Mouse (Mus musculus): Measurements from ENCODE around the gene Atxn2l.
"Not testable (repeated sequence)": the region's sequence is repeated elsewhere in the genome, so short reads cannot be mapped to it uniquely, and the experiment has no call there.

The Atxn2l gene

DNA sequence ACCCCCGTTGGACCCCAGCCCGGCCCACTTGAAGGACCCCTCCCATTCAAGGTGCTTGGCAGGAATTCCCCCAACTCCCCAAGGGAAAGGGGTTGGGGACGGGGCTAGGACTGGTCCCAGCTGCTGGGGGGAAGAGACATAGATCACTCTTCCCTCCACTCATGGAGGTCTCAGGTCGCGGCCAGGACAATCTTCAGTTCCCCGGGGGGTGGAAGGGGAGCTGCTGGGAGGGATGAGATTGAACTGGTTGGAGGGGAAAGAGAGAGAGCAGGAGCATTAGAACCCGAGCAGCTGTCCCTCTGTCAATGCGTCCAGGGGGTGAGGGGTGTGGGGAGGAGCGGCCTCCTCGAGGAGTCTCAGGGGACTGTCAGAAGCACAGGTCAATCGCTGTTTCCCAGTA is 11.3 kb downstream of the Atxn2l start:
- DNase-seq (ENCODE audit: inconsistent age in 2 of 2, low spot score in 1 of 2) = no peak

DNA sequence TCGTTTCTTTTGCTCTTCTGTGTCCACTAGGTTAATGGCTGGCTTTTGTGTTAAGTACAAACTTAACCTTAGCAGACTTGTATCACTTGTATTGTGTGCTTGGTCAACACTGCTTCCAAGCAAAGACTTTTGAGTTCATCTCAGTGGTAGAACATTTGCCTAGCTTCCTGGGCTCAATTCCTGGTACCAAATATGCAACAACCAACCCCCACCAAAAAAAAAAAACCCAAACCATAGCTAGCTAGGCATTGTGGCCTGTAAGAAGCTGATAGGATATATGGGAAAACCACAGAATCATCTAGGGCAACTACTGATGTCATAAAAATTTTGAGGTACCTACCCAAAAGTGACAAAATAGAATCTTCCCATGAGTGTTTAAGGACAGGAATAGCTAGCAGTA is 12.2 kb downstream of the Atxn2l start:
- no peak for DNase-seq (ENCODE audit: inconsistent age in 2 of 2, low spot score in 1 of 2)

DNA sequence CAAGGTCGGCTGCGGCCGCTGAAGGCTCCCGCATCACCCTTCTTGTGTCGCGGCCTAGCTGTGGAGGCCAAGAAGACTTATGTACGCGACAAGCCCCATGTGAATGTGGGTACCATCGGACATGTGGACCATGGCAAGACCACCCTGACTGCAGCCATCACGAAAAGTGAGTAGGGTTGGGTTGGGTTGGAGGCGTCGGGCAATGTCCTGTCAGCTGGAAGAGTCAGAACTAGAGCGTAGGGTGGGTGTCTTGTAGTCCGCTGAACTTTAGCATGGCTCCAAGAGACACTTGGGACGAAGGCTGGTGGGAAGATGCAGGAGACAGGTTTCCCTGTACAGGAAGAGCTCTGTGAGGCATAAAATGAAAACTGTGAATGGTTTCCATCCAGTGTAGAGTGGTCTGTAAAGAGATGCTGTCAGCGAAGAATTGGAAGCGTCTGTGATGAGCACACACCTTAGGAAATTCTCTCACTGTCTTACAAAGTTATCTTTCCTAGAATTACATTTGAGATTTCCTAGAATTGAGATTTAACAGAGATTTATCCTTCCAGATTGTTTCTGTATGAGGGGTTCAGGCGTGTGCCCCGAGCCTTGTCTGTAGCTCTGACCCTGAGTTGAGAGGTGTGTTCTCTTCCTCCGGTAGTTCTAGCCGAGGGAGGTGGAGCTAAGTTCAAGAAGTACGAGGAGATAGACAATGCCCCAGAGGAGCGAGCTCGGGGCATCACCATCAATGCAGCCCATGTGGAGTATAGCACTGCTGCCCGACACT is 15.4 kb downstream of the Atxn2l start:
- not testable (repeated sequence) for DNase-seq (ENCODE audit: inconsistent age in 2 of 2, low spot score in 1 of 2)

DNA sequence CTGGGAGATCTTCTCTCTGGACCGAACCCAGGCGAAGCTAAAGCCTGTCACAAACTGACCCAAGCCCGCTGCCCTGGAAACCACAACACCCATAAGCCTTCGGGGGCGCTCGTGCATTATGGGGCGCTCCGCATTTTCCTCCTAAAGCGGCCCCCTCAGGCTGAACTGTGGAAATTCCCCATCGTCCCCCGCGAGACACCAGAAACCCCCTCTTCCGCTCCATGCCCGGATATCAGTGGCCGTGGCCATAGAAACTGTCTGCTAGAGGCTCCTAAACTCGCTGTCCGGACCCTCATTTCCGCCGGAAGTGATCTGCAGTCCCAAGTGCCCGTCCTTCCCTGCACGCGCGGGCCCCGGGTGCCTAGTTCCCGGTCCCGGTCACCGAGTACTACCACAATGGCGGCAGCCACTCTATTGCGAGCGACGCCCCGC is 16.2 kb downstream of the Atxn2l start, which contains the start of gene Tufm:
Tufm (plus strand) TSS at position 310 of the 432 bp plus-strand sequence.
- DNase-seq (ENCODE audit: inconsistent age in 2 of 2, low spot score in 1 of 2) = peak; percentile 97 to 98

DNA sequence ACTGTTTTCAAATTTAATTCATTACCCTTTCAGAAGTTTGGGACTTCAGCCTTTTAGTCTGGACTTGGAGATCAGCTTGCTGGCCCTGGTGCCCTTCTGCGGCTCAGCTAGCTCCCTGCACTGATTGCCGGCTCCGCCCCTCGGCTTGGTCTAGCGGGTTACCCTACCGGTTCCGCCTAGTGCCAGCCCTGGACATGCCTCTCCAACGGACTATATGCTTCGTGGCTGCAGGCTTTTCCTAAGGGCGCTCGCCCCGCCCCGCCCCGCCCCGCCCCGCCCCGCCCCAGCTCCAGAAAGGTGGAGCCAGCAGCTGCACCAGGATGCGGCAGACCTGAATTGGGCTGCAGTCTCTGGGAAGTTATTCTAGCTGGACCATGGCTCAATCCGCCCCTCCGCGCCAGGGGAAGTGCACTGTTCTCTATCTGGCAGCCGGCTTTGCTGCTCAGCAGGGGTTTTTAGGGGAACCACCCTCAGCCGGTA is 20.8 kb downstream of the Atxn2l start:
- peak; percentile 95 to 96 for DNase-seq (ENCODE audit: inconsistent age in 2 of 2, low spot score in 1 of 2)

DNA sequence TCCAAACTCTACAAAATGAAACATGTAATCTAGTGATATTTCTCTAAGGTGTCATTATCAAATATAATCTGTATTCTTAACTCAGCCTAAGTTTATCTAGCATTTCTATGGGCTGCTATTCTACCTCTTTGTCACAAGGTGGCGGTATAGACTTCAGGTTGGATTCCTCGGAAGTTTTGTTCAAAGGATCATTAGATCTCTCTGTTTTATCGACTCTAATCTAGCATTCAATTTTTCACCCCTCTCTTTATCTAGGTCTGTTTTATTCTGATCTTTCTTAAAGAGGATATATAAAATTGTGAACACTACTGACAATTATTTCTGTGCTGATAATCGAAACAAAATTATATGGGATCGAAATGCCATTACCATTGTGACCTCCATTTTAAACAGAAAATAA is 21.5 kb downstream of the Atxn2l start:
- DNase-seq (ENCODE audit: inconsistent age in 2 of 2, low spot score in 1 of 2) = no peak

DNA sequence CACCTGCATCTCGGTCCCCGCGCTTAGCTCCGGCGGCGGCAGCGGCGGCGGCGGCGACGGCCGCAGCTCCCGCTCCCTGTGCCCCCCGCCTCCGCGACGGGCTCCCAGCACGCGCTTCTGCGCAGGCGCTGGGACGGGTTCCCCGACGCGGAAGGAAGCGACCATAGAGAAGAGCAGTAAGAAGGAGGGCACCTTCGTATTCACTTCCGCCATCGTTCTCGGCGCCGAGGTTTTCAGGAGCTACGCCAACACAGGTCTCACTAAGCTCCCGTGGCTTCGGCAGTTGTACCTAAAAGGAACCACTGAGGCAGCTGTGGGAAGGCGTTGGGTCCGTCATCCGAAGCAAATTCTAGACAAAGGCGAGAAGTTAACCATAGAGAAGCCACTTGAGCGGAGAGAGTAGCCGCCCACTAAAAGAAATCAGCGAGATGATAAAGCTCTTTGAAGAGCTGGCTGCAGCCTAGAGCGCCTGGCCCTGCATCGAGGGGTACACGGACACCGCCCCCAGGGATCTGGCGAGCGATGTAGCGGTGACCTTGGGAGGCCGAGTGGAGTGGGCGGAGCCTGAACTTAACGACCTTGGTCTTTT is 28.1 kb downstream of the Atxn2l start, which contains the start of gene Sh2b1:
Sh2b1 (minus strand) TSS at position 432 of the 589 bp plus-strand sequence.
- DNase-seq (ENCODE audit: inconsistent age in 2 of 2, low spot score in 1 of 2) = peak; percentile 93 to 97

DNA sequence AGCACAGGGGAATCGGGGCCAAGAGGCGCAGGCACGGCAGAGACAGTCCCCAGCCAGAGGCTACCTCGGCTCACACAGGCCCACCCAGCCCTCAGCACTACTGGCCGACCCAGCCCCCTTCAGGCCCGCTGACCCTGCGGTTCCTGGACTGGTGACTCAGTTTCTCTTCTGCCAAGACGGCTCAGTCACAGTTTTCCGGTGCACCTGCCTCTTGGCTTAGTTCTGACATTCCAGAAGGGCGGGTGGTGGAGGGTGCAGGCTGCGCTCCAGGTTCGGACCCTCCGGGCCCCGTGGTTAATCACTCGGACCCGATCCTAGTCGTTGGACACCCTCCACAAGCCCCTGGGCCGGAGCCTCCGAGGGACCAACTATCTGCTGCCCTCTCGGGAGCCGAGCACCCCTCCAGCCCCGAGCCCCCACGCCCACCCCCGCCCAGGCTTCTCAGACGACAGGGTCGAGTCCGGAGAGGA is 28.7 kb downstream of the Atxn2l start:
- peak; percentile 62 to 80 for DNase-seq (ENCODE audit: inconsistent age in 2 of 2, low spot score in 1 of 2)

DNA sequence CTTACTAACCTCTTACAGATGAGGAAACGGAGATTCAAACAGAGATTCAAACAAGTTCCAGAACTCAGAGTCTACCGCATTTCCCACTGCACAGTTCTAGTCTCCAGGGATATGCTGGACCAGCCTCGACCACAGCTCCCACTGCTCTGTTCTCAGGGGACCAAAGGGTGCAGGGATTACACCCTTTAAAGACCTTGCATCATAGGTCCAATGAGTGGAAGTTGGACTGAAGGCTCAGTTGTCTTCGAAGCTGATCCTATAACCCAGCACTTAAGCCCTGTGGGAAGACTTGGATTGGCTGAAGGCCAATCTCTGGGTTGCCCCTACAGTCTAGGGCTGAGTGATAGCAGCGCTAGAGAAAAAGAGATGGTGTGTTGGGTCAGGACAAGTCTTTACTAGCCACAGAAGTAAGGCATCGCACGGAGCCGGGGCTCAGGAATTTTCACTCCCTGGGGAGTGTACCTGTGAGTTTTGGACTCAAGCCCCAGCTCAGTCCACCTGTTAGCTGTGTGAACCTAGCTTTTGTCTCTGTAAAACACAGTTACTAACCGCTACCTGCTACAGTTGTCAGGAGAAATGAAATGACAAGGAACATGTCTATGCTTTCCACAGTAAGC is 29.7 kb downstream of the Atxn2l start:
- DNase-seq (ENCODE audit: inconsistent age in 2 of 2, low spot score in 1 of 2) = no peak

DNA sequence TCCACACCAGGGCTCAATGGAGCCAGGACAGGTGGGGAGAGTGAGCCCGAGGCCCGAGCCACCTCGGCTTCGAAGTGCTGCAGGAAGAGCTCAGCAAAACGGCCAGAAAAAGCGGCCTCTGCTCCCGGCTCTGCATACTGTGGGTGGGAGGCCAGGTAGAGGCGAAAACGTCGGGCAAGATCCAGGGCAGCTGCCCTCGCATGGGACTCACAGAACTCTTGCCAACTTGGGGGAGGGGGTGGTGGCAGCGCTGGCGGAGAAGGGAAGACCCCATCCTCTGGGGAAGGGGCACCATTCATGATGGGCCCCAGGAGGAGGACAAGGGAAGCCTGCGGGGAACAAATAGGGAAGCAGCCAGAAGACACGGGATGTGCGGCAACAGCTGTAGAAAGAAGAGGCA is 30.5 kb downstream of the Atxn2l start:
- DNase-seq (ENCODE audit: inconsistent age in 2 of 2, low spot score in 1 of 2) = no peak

DNA sequence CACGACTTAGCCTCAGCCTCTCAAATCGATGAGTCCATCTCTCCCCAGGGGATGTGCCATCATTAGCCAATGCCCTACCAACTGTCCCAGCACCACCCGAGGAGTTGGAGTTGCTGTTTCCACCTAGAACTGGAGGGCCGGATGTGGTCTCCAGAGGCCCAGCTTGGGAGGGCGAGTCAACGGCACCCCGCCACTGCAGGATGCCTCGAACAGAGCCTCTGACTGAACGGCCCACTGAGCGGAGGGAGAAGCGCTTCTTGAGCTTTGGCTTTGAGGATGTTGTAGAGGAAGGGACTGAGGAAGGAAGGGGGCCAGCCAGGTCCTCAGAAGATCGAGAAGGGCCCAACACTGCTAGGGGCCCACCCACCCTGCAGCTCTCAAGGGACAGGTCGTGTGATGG is 30.9 kb downstream of the Atxn2l start:
- DNase-seq (ENCODE audit: inconsistent age in 2 of 2, low spot score in 1 of 2) = no peak

DNA sequence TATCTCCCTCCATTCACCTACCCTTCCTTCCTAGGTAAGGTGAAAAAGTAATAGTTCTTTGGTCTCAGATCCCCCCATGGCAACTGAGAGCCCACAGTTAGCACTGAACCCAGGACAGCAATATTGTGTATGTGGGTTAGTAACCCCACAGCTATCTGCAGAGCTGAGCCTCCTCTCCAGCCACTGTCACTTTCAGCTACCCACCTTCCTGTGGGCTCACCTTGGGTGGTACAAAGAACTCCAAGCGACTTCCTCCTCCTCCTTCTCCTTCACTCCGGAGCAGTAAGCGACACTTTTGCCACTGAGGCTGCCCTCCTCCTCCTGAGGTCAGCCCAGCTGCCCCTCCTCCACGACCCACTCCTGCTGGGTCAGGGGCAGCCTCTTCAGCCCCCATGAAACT is 31.4 kb downstream of the Atxn2l start:
- DNase-seq (ENCODE audit: inconsistent age in 2 of 2, low spot score in 1 of 2) = no peak

DNA sequence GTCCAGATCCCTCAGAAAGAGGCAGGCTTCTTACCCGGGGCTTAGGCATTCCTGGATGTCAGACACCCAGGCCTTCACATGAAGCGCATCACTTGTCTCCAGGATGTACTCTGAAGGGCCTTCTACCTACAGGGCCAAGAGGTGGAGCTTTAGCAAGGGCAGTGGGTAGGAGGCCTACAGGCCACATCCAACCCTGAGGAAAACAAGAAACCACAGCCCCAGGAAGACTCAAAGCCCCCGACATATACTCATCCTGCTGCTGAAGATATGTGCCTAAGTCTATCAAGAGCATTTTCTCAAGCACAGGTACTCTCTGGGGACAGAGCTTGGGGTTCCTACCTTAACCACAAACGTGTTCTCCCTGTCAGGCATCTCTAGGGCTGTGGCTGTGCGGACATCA is 31.9 kb downstream of the Atxn2l start:
- no peak for DNase-seq (ENCODE audit: inconsistent age in 2 of 2, low spot score in 1 of 2)

DNA sequence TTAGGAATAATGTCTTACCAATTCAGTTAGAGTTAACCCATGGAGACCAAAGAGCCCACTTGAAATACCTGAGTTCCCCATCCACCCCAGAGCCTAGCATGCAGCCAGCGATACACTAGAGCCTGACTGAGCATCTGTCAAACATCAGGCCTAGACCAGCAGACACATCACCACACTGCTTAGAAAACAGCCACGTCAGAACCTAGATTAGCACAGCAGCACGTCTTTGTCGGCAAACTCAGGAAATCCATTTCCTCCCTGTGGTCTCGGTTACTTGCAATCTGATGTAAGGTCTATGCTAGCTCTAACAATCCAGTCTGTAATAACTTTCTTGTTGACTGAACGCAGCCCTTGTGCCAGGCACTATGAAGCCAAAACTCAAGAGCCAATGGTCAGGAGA is 33.2 kb downstream of the Atxn2l start:
- DNase-seq (ENCODE audit: inconsistent age in 2 of 2, low spot score in 1 of 2) = no peak

DNA sequence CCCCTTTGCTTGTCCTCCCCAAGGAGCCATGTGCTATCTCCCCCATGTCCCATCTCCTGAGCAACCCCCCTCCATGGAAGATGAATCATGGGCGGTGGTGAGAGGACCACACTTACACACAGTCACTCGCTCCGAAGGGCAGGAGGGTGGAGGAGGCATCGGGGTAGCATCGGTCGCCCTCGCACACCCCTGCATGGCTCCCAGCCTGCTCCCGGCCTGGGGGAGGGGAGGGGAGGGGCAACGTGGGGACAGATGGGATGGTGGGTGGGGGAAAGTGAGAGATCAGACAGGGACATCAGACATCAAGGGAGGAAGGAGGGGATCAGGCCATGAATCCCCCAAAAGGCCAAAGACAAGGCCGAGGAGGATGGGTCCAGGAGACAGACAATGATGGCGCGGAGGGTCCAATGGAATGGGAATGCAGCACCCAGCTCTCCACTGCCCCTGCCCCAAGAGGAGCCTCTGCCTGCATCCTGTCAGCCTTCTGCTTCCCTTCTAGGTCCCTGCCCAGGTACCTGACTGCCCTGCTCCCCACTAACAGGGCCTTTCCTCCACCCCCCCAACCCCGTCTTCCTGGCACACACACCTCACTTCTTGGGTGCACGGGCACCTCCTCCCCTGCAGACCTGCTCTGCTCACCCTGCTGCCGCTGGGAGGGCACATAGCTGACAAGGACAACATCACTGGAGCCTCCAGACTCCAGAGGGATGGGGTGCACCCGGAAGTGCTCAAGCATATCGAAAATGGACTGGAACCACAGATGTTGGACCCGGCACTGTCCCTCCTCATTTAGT is 35.2 kb downstream of the Atxn2l start:
- DNase-seq (ENCODE audit: inconsistent age in 2 of 2, low spot score in 1 of 2) = no peak

DNA sequence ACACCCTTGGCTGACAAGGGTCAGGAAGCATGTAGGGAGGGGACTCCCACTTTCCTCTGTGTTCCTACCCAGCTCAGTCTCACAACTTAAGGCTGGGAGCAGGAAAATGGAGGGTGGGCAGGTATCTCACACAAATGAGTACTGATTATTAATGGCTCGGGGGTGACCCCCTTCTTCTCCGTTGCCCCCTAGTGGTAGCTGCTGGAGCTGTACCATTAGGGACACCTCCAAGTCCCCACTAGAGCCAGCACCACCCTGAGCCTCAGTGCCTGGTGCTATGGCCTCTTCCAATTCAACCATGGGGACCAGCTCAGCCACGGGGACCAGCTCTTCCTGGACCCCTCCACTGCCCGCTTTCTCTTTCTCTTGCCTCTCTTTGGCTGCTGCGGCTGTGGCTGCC is 36.0 kb downstream of the Atxn2l start:
- peak; percentile 57 to 82 for DNase-seq (ENCODE audit: inconsistent age in 2 of 2, low spot score in 1 of 2)

DNA sequence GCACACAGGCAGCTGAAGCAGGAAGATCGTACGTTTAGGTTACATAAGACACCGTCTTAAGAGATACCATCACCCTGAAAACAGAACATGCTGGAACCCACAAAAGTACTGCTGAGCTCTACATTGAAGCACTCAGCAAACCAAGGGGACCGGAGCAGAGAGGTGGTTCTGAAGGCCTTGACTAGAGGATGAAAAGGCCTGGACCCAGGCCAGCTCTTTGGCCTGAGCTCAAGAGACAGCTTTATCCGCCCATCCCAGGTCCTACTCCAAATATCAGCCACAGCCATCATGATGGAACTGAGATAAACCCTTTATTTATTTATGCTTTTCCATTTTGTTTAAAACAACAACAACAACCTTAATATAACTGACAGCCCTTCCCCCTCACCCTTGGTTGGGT is 36.5 kb downstream of the Atxn2l start:
- peak; percentile 60 to 72 for DNase-seq (ENCODE audit: inconsistent age in 2 of 2, low spot score in 1 of 2)

DNA sequence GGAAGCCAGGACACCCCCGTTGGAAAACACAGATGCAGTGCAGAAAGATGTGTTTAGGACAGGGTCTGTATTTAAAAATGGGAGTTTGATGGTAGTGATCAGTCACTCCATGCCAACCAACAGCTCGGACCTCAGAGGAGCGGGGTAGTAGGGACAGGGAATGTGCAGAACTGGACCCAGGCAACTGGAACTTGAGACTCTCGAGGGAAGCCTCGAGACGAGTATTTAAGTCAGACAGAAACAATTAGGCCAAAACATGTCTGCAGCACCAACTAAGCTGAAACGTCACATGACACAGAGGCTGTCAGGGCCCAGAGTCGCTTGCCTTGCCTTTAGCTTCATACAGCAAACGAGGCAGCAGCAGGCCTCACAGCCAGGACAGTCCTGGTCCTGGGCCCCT is 37.1 kb downstream of the Atxn2l start:
- peak in 1 of 2 experiments; percentile 51 for DNase-seq (ENCODE audit: inconsistent age in 2 of 2, low spot score in 1 of 2)

DNA sequence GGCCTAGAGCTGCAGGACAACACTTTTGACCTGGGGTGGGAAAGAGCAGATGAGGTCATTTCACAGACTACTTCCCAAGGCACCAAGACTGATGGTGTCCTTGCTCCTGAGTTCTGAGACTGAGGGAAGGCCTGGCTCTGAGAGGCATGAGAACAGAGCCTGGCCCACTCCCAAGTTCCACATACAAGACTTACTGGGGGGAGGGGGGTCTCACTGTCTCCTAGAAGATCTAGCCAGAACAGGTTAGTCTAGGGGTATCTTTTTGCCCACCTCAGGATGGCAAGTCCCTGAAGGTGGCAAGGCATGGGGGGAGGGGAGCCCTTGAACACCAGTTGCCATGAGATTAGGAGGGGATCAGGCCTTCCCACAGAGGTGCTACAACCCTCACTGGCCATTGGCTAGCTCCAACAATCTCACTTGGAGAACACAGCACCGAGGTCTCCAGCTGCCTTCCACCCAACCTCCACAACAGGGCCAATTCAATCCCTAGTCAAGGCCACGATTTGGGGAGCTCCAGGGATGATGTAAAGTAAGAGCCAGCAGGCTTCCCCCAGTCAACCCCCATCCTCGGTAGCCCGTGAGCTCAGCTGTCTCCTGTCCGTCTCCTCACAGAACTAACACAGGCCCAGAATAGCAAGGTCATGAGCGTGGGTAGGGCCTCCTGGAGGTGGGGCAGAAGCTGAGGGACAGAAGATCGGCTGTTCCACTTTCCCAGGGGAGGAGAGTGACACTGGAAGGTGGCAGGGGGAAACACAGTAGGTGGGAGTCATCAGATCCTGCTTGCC is 37.8 kb downstream of the Atxn2l start:
- peak; percentile 73 to 84 for DNase-seq (ENCODE audit: inconsistent age in 2 of 2, low spot score in 1 of 2)

DNA sequence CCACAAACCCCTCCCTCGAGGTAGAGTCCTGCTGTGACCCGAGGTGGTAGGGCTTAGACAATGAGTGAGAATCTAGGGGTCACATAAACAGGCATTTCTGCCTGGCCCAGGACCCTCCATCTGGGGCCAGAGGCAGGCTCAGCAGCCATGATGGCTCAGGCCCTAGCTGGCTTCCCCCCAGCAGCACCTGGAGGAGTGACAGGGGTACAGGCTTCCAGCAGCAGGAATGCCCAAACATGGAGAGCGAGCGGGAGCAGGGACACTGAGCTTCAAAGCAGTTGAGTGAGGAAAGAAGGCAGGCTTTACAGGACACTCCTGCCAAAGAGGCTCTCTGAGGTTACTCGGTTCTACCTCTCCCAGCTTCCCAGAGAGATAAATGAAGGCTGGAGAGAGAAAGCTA is 38.4 kb downstream of the Atxn2l start:
- DNase-seq (ENCODE audit: inconsistent age in 2 of 2, low spot score in 1 of 2) = no peak
